Mouse (Mus musculus): ENCODE data around the gene Mark1.

The Mark1 gene

GRCm38 (mm10) chr1:184851741-184852618, 147.4 kb downstream of the Mark1 start:
- DNase-seq (ENCODE audit: low spot score), result peak; percentile 82

DNA sequence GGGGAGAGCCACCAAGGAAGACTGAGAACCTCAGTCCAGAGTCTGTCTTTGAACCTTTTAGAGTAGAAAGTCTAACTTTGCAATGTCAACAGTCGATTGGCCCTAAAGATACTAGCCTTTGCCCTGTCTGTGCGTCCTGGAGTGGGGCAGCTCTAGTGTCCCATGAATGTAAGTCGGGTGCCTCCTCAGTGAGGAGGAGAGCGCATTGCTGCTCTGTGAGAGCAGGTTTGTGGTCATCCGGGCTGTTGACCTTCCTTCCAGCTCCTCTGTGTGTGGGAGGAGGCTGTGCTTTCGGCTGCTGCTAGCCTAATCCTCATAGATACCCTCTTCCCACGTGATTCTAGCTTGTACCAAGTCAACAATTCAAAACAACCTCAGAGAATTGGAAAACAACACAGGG, 148.2 kb downstream of the Mark1 start:
- DNase-seq (ENCODE audit: low spot score), result peak; percentile 63

GRCm38 (mm10) chr1:184846973-184847372, 152.4 kb downstream of the Mark1 start:
- no peak for DNase-seq (ENCODE audit: low spot score)

Data from ovary, adult 18-20 months (tissue).